Mouse (Mus musculus): ENCODE measurements around the gene Pwwp2a. TPM values are rescaled to one million over a fixed set of nuclear protein-coding genes. Genes with fewer than 3 reads are reported as not detected.
A peak's percentile ranks its signal among the peaks of the same experiment; 100 is the strongest.

The Pwwp2a gene
- polyA plus RNA-seq, 1 experiment from 2014 or later: 23.2 TPM

DNA sequence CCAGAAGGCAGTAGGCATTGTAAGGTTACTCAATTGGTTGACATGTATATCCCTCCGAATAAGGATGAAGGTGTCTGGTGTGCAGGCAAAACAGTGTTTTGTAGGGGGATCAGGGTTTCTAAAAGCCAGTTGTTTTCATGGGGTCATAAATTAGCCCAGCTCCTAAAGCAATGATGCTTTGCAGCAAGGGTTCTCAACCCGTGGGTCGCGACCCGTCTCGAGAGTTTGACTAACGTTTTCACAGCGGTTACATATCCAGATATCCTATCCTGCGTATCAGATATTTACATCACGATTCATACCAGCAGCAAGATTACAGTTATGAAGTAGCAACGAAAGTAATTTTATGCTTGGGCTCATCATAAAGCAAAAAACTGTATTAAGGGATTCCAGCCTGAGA, 86.0 kb downstream of the Pwwp2a start:
- peak overlapping the region; percentile 74 for H3K4me2 ChIP-seq (ENCODE audit: low read length)
- no peak overlapping the region for H3K27ac ChIP-seq
- H3K36me3 ChIP-seq (ENCODE audit: insufficient read depth, low read length): no peaks in the 10 kb centered on the region
- H3K4me3 ChIP-seq (replicated peaks; ENCODE audit: low read depth, low read length): no peak overlapping the region
- H3K9ac ChIP-seq (ENCODE audit: low read depth, low read length): no peak overlapping the region
- 41% methylated on average over 11 of the region's 11 CpGs for WGBS
- H3K27me3 ChIP-seq (ENCODE audit: insufficient read depth, low read length): no peaks in the 10 kb centered on the region
- DNase-seq (ENCODE audit: low spot score) (peak; percentile 24), ATAC-seq (replicated peaks; ENCODE audit: low FRiP score, low read depth) (no peak)
- no peaks in the 10 kb centered on the region for H3K4me1 ChIP-seq (replicated peaks; ENCODE audit: insufficient read depth, low read length)
- no peak for TF ChIP-seq CTCF (IDR thresholded peaks at IDR 0.05; ENCODE audit: low read depth)
- no peaks in the 10 kb centered on the region for H3K9me3 ChIP-seq (replicated peaks; ENCODE audit: low read length)

DNA sequence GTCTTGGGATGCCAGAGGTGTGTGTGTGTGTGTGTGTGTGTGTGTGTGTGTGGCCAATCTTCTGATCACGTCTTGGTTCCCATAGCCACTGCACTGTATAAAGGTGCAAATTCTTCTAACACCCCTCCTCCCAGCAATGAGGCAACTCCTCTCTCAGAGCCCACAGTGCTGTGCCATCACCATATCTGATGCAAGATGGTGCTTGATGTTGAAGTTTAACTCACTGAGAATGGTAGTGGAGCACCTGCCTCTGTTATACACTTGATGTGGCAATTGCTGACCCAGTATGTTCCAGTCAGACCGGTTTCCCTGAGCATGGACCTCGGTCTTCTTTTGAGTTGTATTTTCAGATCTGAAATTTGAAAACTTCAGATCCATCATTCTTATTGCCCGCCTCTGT, 88.3 kb downstream of the Pwwp2a start:
- DNase-seq (ENCODE audit: low spot score) (no peak), ATAC-seq (replicated peaks; ENCODE audit: low FRiP score, low read depth) (no peak)
- no peak for TF ChIP-seq CTCF (IDR thresholded peaks at IDR 0.05; ENCODE audit: low read depth)
- H3K27ac ChIP-seq: no peak overlapping the region
- H3K9me3 ChIP-seq (replicated peaks; ENCODE audit: low read length): no peaks in the 10 kb centered on the region
- no peak overlapping the region for H3K4me2 ChIP-seq (ENCODE audit: low read length)
- no peaks in the 10 kb centered on the region for H3K27me3 ChIP-seq (ENCODE audit: insufficient read depth, low read length)
- H3K9ac ChIP-seq (ENCODE audit: low read depth, low read length): no peak overlapping the region
- WGBS: 80% methylated on average over 4 of the region's 4 CpGs
- no peaks in the 10 kb centered on the region for H3K36me3 ChIP-seq (ENCODE audit: insufficient read depth, low read length)
- no peaks in the 10 kb centered on the region for H3K4me1 ChIP-seq (replicated peaks; ENCODE audit: insufficient read depth, low read length)
- no peak overlapping the region for H3K4me3 ChIP-seq (replicated peaks; ENCODE audit: low read depth, low read length)

Other genes starting within 250 kb of the Pwwp2a start
- 62.6 and 64.0 TPM in 2 replicates for gene Slu7, start 248.3 kb upstream of the Pwwp2a start, polyA plus RNA-seq (2015; fragmentation: Nextera tagmentation; extraction: Ambion mirVana)
- gene C1qtnf2, start 207.7 kb upstream of the Pwwp2a start, polyA plus RNA-seq (2015; fragmentation: Nextera tagmentation; extraction: Ambion mirVana): 27.2 and 28.0 TPM in 2 replicates
- gene Ccnjl, start 153.2 kb upstream of the Pwwp2a start, polyA plus RNA-seq (2015; fragmentation: Nextera tagmentation; extraction: Ambion mirVana): 14.1 and 14.2 TPM in 2 replicates
- gene 4933415A04Rik, start 95.0 kb upstream of the Pwwp2a start, polyA plus RNA-seq (2015; fragmentation: Nextera tagmentation; extraction: Ambion mirVana): 3.8 and 4.6 TPM in 2 replicates
- 0.36 TPM in 1 of 2 replicates, not detected in the other for gene Fabp6, start 80.5 kb upstream of the Pwwp2a start, polyA plus RNA-seq (2015; fragmentation: Nextera tagmentation; extraction: Ambion mirVana)
- 77.6 and 77.8 TPM in 2 replicates for gene Ttc1, start 66.0 kb downstream of the Pwwp2a start, polyA plus RNA-seq (2015; fragmentation: Nextera tagmentation; extraction: Ambion mirVana)
- 1.6 and 1.9 TPM in 2 replicates for gene Adra1b, start 219.2 kb downstream of the Pwwp2a start, polyA plus RNA-seq (2015; fragmentation: Nextera tagmentation; extraction: Ambion mirVana)

All from kidney, postnatal 0 days (tissue).